Mouse (Mus musculus) kidney, embryonic 16.5 days (tissue): ENCODE data around the gene Cfap52. TPM values are rescaled to one million over a fixed set of nuclear protein-coding genes. Genes with fewer than 3 reads are reported as not detected.
A peak's percentile ranks its signal among the peaks of the same experiment; 100 is the strongest.

Experiments used
- ATAC-seq: fragments of 200-750 bp; cut with Nextera tagmentation; 2 replicates; pipeline ENCODE4 v1.8.0; 2017; ENCODE audit warnings: moderate TSS enrichment; ENCODE audit not compliant: low FRiP score, low TSS enrichment
- H3K27ac ChIP-seq: fragments of 300-500 bp; sonication (generic); 2 replicates; pipeline ENCODE4 v1.5.1; 2014; ENCODE audit warnings: low read length
- H3K27me3 ChIP-seq: fragments of 300-500 bp; sonication (generic); 2 replicates; pipeline ENCODE4 v1.6.1; 2014; ENCODE audit warnings: low read length, control low read depth, mixed read lengths; ENCODE audit not compliant: insufficient read depth
- H3K36me3 ChIP-seq: fragments of 300-500 bp; sonication (generic); 2 replicates; pipeline ENCODE4 v1.6.1; 2014; ENCODE audit warnings: low read length, control low read depth, mixed read lengths; ENCODE audit not compliant: insufficient read depth
- H3K4me1 ChIP-seq: fragments of 300-500 bp; sonication (generic); 2 replicates; pipeline ENCODE4 v1.6.1; 2014; ENCODE audit warnings: low read length, control low read depth, mixed read lengths; ENCODE audit not compliant: insufficient read depth
- H3K4me2 ChIP-seq: fragments of 300-500 bp; sonication (generic); replicated peaks from 2 replicates; pipeline ENCODE4 v1.6.1; 2014; ENCODE audit warnings: low read depth, low read length
- H3K4me3 ChIP-seq: fragments of 300-500 bp; sonication (generic); 2 replicates; pipeline ENCODE4 v1.5.1; 2014; ENCODE audit warnings: mild to moderate bottlenecking, low read length
- H3K9ac ChIP-seq: fragments of 300-500 bp; sonication (generic); replicated peaks from 2 replicates; pipeline ENCODE4 v1.6.1; 2014; ENCODE audit warnings: low read length
- H3K9me3 ChIP-seq: fragments of 300-500 bp; sonication (generic); 2 replicates; pipeline ENCODE4 v1.6.1; 2016; ENCODE audit warnings: low read length, control low read depth
- WGBS: fragments of 180-500 bp; shearing (Covaris S2); extraction: QIAGEN DNeasy Blood & Tissue Kit; methylation state at CpG from one replicate; pipeline ENCODE4 v1.1.7; 2014; 5-methylcytosine and 5-hydroxymethylcytosine counted together
- polyA plus RNA-seq: library from polyadenylated mRNA; unstranded; fragments of >200 nt; fragmentation: Nextera tagmentation; extraction: Ambion mirVana; gene quantifications from 2 replicates; pipeline ENCODE4 v1.2.1, GENCODE M21; 2015

Cfap52 gene
- polyA plus RNA-seq, 1 experiment from 2014 or later = 2.2 TPM

- H3K4me1 ChIP-seq = peaks cover 10% of the 10 kb centered on the region
- ATAC-seq = no peak
- no peaks in the 10 kb centered on the region for H3K36me3 ChIP-seq
- no peaks in the 10 kb centered on the region for H3K9me3 ChIP-seq
- H3K9ac ChIP-seq = no peak overlapping the region
- 64% methylated on average over 5 of the region's 5 CpGs for WGBS
- H3K4me3 ChIP-seq = no peak overlapping the region
- no peak overlapping the region; the same call in 1 of the 2 replicates for H3K4me2 ChIP-seq
- H3K27me3 ChIP-seq = no peaks in the 10 kb centered on the region
- no peak overlapping the region for H3K27ac ChIP-seq
Measured at GRCm38 (mm10) chr11:67919593-67919992, 45.9 kb downstream of the Cfap52 start.

DNA sequence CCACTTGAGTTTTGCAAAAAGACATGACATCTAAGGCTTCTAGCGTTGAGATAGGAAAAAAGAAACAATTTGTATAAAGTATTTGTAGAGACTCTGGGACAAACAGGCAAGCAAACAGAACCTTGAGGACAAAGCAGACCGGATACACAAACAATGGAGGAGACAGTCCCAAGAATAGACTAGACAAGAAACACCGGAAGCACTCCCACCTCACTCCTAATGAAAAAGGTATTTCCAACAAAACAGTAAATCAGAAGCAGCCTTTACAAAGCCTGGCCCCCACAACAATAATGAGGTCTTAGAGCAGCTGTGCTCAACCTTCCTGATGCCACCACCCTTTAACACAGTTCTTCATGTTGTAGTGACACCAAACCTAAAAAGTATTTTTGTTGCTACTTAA is 48.3 kb downstream of the Cfap52 start:
- no peak overlapping the region for H3K4me3 ChIP-seq
- no peaks in the 10 kb centered on the region for H3K27me3 ChIP-seq
- H3K4me1 ChIP-seq = peaks cover 2% of the 10 kb centered on the region; the same call in 1 of the 2 replicates
- no peak for ATAC-seq
- no peaks in the 10 kb centered on the region for H3K9me3 ChIP-seq
- H3K36me3 ChIP-seq = no peaks in the 10 kb centered on the region
- 70% methylated on average over 3 of the region's 3 CpGs for WGBS
- H3K9ac ChIP-seq = no peak overlapping the region
- H3K27ac ChIP-seq = no peak overlapping the region
- H3K4me2 ChIP-seq = no peak overlapping the region

DNA sequence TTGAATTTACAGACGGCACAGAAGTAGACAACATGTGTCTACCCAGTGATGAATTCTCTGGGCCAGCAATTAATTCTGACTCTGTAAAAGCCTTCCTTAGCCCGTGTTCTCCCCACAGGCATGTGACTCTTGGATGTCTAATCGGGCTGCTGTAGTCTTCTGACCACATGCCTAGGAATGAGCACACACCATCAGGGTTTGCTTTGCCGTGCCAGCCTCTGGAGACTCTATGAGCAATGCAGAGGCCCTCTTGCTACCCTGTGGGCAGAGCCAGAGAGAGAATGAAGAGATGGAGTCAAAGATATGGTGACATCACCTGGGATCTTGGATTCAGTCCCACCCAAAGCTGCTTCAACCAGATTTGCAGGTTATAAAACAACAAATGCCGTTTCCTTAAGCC is 54.4 kb downstream of the Cfap52 start:
- no peak for ATAC-seq
- Histone ChIP-seq H3K9me3 (no peaks in the 10 kb centered on the region), H3K27ac (no peak overlapping the region), H3K4me2 (no peak overlapping the region), H3K36me3 (no peaks in the 10 kb centered on the region), H3K4me1 (no peaks in the 10 kb centered on the region), H3K4me3 (no peak overlapping the region), H3K27me3 (no peaks in the 10 kb centered on the region), H3K9ac (no peak overlapping the region)
- 80% methylated on average over 5 of the region's 5 CpGs for WGBS

GRCm38 (mm10) chr11:67903756-67904155 is 61.7 kb downstream of the Cfap52 start:
- 85% methylated on average over 4 of the region's 4 CpGs for WGBS
- no peak for ATAC-seq

DNA sequence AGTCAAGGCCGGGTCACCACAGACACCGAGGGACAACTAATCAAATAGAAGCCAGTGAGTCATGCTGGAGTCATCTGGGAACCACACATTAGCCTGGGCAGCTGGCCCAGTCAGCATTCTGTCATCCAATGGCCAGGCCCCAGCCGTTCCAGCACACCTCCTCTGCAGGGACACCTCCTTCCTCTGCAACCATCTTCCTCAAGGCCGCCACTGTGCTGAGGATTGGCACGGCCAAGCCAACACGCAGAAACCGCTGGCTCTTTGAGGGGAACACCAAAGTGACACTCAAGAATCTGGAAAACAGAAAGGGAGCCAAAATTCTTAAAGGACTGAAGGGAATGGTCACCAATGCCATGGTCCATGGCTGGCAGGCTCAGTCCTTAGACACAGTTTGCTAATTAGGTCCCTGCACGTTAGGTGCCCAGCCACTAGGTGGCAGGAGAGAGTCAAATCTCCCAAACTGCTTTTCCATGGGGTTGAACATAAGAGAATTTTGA is 68.3 kb downstream of the Cfap52 start:
- Histone ChIP-seq H3K4me2 (no peak overlapping the region), H3K4me3 (no peak overlapping the region), H3K9ac (no peak overlapping the region), H3K4me1 (no peaks in the 10 kb centered on the region), H3K9me3 (no peaks in the 10 kb centered on the region), H3K36me3 (no peaks in the 10 kb centered on the region), H3K27ac (no peak overlapping the region), H3K27me3 (no peaks in the 10 kb centered on the region)
- 57% methylated on average over 8 of the region's 8 CpGs for WGBS
- 0 out of 2 replicates have a peak, but pooled peaks have one; percentile 31 for ATAC-seq

More at GRCm38 (mm10) chr11:67903756-67904155, 61.7 kb downstream of the Cfap52 start:
- H3K36me3 ChIP-seq = no peaks in the 10 kb centered on the region
- no peak overlapping the region for H3K4me2 ChIP-seq
- H3K9me3 ChIP-seq = no peaks in the 10 kb centered on the region
- no peaks in the 10 kb centered on the region for H3K27me3 ChIP-seq
- no peak overlapping the region for H3K27ac ChIP-seq
- no peak overlapping the region for H3K9ac ChIP-seq
- H3K4me3 ChIP-seq = no peak overlapping the region
- no peaks in the 10 kb centered on the region for H3K4me1 ChIP-seq

GRCm38 (mm10) chr11:67895641-67896040 is 69.8 kb downstream of the Cfap52 start:
- Histone ChIP-seq H3K9me3 (no peaks in the 10 kb centered on the region), H3K27me3 (no peaks in the 10 kb centered on the region), H3K36me3 (no peaks in the 10 kb centered on the region), H3K4me1 (no peaks in the 10 kb centered on the region), H3K4me2 (no peak overlapping the region), H3K27ac (no peak overlapping the region), H3K4me3 (no peak overlapping the region), H3K9ac (no peak overlapping the region)
- WGBS = 82% methylated on average over 7 of the region's 7 CpGs
- ATAC-seq = no peak

- H3K36me3 ChIP-seq = peaks cover 9% of the 10 kb centered on the region; the same call in 1 of the 2 replicates
- WGBS = 86% methylated on average over 5 of the region's 5 CpGs
- no peaks in the 10 kb centered on the region for H3K4me1 ChIP-seq
- 0 out of 2 replicates have a peak, but pooled peaks cover 4% of the 10 kb centered on the region for H3K9me3 ChIP-seq
- no peak overlapping the region for H3K27ac ChIP-seq
- no peak for ATAC-seq
- no peaks in the 10 kb centered on the region for H3K27me3 ChIP-seq
- H3K4me2 ChIP-seq = no peak overlapping the region
- H3K9ac ChIP-seq = no peak overlapping the region
- no peak overlapping the region for H3K4me3 ChIP-seq
Measured at GRCm38 (mm10) chr11:67888521-67888920, 76.9 kb downstream of the Cfap52 start.

DNA sequence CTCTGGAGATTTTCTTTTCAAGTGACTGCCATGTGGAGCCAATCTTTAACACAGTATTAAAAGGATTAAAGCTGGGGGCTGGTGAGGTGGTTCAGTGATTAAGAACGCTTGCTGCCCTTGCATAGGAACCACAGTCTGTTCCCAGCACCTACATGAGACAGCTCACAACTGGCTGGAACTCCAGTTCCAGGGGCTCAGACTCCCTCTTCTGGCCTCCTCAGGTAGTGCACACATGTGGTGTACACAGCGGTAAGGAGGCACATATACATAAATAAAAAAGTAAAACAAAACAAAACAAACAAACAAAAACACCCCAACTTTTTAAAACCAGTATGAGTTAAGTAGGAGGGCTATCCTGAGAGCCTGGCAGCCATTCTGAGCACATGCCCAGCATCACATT is 79.5 kb downstream of the Cfap52 start:
- no peak overlapping the region for H3K4me2 ChIP-seq
- H3K9me3 ChIP-seq = 0 out of 2 replicates have a peak, but pooled peaks cover 4% of the 10 kb centered on the region
- WGBS = 96% methylated on average over 2 of the region's 2 CpGs
- no peaks in the 10 kb centered on the region for H3K27me3 ChIP-seq
- H3K27ac ChIP-seq = no peak overlapping the region
- H3K9ac ChIP-seq = no peak overlapping the region
- H3K36me3 ChIP-seq = peaks cover 9% of the 10 kb centered on the region; the same call in 1 of the 2 replicates
- no peak for ATAC-seq
- H3K4me1 ChIP-seq = no peaks in the 10 kb centered on the region
- no peak overlapping the region for H3K4me3 ChIP-seq

Other genes starting within 250 kb of the Cfap52 start
- gene Glp2r, start 194.5 kb downstream of the Cfap52 start, polyA plus RNA-seq = 0.07 TPM in 1 of 2 replicates, not detected in the other
- not detected in 2 replicates for gene Gsg1l2, start 191.0 kb downstream of the Cfap52 start, polyA plus RNA-seq
- gene Dhrs7c, start 167.5 kb downstream of the Cfap52 start, polyA plus RNA-seq = 0.29 and 0.42 TPM in 2 replicates
- gene Usp43, start 43.5 kb downstream of the Cfap52 start, polyA plus RNA-seq = 1.9 and 2.6 TPM in 2 replicates
- gene Stx8, start 542 bp upstream of the Cfap52 start, polyA plus RNA-seq = 48.9 and 49.6 TPM in 2 replicates